Mouse (Mus musculus): ENCODE measurements around the gene Csnk1g2. TPM values are rescaled to one million over a fixed set of nuclear protein-coding genes. Genes with fewer than 3 reads are reported as not detected.

Gene Csnk1g2
- polyA plus RNA-seq, 1 experiment: 165 TPM

- TF ChIP-seq MAX (IDR thresholded peaks at IDR 0.05): no peak
- TF ChIP-seq FOSL1 (IDR thresholded peaks at IDR 0.05; ENCODE audit: insufficient read depth, low read length, poor library complexity, severe bottlenecking): no peak
- no peak for TF ChIP-seq CEBPB (IDR thresholded peaks at IDR 0.05; ENCODE audit: low read depth)
- no peak for TF ChIP-seq USF1 (IDR thresholded peaks at IDR 0.05; ENCODE audit: low read depth)
- TF ChIP-seq MYOD1 (IDR thresholded peaks at IDR 0.05; ENCODE audit: control insufficient read depth, insufficient read length, low read depth): no peak
- TF ChIP-seq CTCF (IDR thresholded peaks at IDR 0.05; ENCODE audit: control insufficient read depth, insufficient read depth, insufficient read length): no peak
- no peak for TF ChIP-seq MYOG (IDR thresholded peaks at IDR 0.05; ENCODE audit: control insufficient read depth, extremely low read depth, insufficient read length)
Observed at GRCm38 (mm10) chr10:80658841-80659202, 36.2 kb downstream of the Csnk1g2 start.

GRCm38 (mm10) chr10:80659213-80659612 is 36.6 kb downstream of the Csnk1g2 start:
- Histone ChIP-seq H3ac (ENCODE audit: control insufficient read depth, insufficient read length, low read depth) (peak overlapping the region; percentile 59), H3K79me3 (ENCODE audit: low read depth) (peaks cover 7% of the 10 kb centered on the region), H3K27me3 (ENCODE audit: control insufficient read depth, insufficient read depth, insufficient read length) (no peaks in the 10 kb centered on the region), H3K79me2 (ENCODE audit: control insufficient read depth, insufficient read depth) (peaks cover 18% of the 10 kb centered on the region), H3K36me3 (ENCODE audit: control insufficient read depth, insufficient read depth) (no peaks in the 10 kb centered on the region), H3K4me3 (ENCODE audit: insufficient read depth, poor library complexity, severe bottlenecking) (peak overlapping the region; percentile 25)
- no peak for TF ChIP-seq CEBPB (IDR thresholded peaks at IDR 0.05; ENCODE audit: low read depth)
- no peak for TF ChIP-seq FOSL1 (IDR thresholded peaks at IDR 0.05; ENCODE audit: insufficient read depth, low read length, poor library complexity, severe bottlenecking)
- TF ChIP-seq CTCF (IDR thresholded peaks at IDR 0.05; ENCODE audit: control insufficient read depth, insufficient read depth, insufficient read length): no peak
- TF ChIP-seq MAX (IDR thresholded peaks at IDR 0.05): peak; percentile 51
- no peak for TF ChIP-seq MYOG (IDR thresholded peaks at IDR 0.05; ENCODE audit: control insufficient read depth, extremely low read depth, insufficient read length)

More at GRCm38 (mm10) chr10:80658841-80659202, 36.2 kb downstream of the Csnk1g2 start:
- no peaks in the 10 kb centered on the region for H3K27me3 ChIP-seq (ENCODE audit: control insufficient read depth, insufficient read depth, insufficient read length)
- no peaks in the 10 kb centered on the region for H3K36me3 ChIP-seq (ENCODE audit: control insufficient read depth, insufficient read depth)
- no peak overlapping the region for H3ac ChIP-seq (ENCODE audit: control insufficient read depth, insufficient read length, low read depth)
- no peak overlapping the region for H3K4me3 ChIP-seq (ENCODE audit: insufficient read depth, poor library complexity, severe bottlenecking)
- H3K79me3 ChIP-seq (ENCODE audit: low read depth): peaks cover 7% of the 10 kb centered on the region
- peaks cover 21% of the 10 kb centered on the region for H3K79me2 ChIP-seq (ENCODE audit: control insufficient read depth, insufficient read depth)

- no peak overlapping the region for H3K4me3 ChIP-seq (ENCODE audit: insufficient read depth, poor library complexity, severe bottlenecking)
- H3K79me3 ChIP-seq (ENCODE audit: low read depth): no peaks in the 10 kb centered on the region
- no peaks in the 10 kb centered on the region for H3K27me3 ChIP-seq (ENCODE audit: control insufficient read depth, insufficient read depth, insufficient read length)
- H3K36me3 ChIP-seq (ENCODE audit: control insufficient read depth, insufficient read depth): peaks cover 5% of the 10 kb centered on the region
- no peak overlapping the region for H3ac ChIP-seq (ENCODE audit: control insufficient read depth, insufficient read length, low read depth)
- no peaks in the 10 kb centered on the region for H3K79me2 ChIP-seq (ENCODE audit: control insufficient read depth, insufficient read depth)
- no peak for TF ChIP-seq USF1 (IDR thresholded peaks at IDR 0.05; ENCODE audit: low read depth)
- no peak for TF ChIP-seq FOSL1 (IDR thresholded peaks at IDR 0.05; ENCODE audit: insufficient read depth, low read length, poor library complexity, severe bottlenecking)
- peak; percentile 39 for TF ChIP-seq CTCF (IDR thresholded peaks at IDR 0.05; ENCODE audit: control insufficient read depth, insufficient read depth, insufficient read length)
- TF ChIP-seq MYOD1 (IDR thresholded peaks at IDR 0.05; ENCODE audit: control insufficient read depth, insufficient read length, low read depth): no peak
- no peak for TF ChIP-seq MYOG (IDR thresholded peaks at IDR 0.05; ENCODE audit: control insufficient read depth, extremely low read depth, insufficient read length)
- no peak for TF ChIP-seq MAX (IDR thresholded peaks at IDR 0.05)
- TF ChIP-seq CEBPB (IDR thresholded peaks at IDR 0.05; ENCODE audit: low read depth): no peak
Observed at GRCm38 (mm10) chr10:80661149-80661548, 38.5 kb downstream of the Csnk1g2 start.

- no peaks in the 10 kb centered on the region for H3K27me3 ChIP-seq (ENCODE audit: control insufficient read depth, insufficient read depth, insufficient read length)
- H3K79me2 ChIP-seq (ENCODE audit: control insufficient read depth, insufficient read depth): no peaks in the 10 kb centered on the region
- peaks cover 30% of the 10 kb centered on the region for H3K36me3 ChIP-seq (ENCODE audit: control insufficient read depth, insufficient read depth)
- no peaks in the 10 kb centered on the region for H3K79me3 ChIP-seq (ENCODE audit: low read depth)
- TF ChIP-seq MAX (IDR thresholded peaks at IDR 0.05): no peak
- TF ChIP-seq CTCF (IDR thresholded peaks at IDR 0.05; ENCODE audit: control insufficient read depth, insufficient read depth, insufficient read length): no peak
- no peak for TF ChIP-seq MYOG (IDR thresholded peaks at IDR 0.05; ENCODE audit: control insufficient read depth, extremely low read depth, insufficient read length)
- TF ChIP-seq MYOD1 (IDR thresholded peaks at IDR 0.05; ENCODE audit: control insufficient read depth, insufficient read length, low read depth): no peak
- no peak for TF ChIP-seq USF1 (IDR thresholded peaks at IDR 0.05; ENCODE audit: low read depth)
- no peak overlapping the region for H3ac ChIP-seq (ENCODE audit: control insufficient read depth, insufficient read length, low read depth)
- H3K4me3 ChIP-seq (ENCODE audit: insufficient read depth, poor library complexity, severe bottlenecking): no peak overlapping the region
Observed at GRCm38 (mm10) chr10:80663485-80664196, 41.0 kb downstream of the Csnk1g2 start.

- Histone ChIP-seq H3ac (ENCODE audit: control insufficient read depth, insufficient read length, low read depth) (no peak overlapping the region), H3K79me2 (ENCODE audit: control insufficient read depth, insufficient read depth) (no peaks in the 10 kb centered on the region), H3K79me3 (ENCODE audit: low read depth) (no peaks in the 10 kb centered on the region), H3K4me3 (ENCODE audit: insufficient read depth, poor library complexity, severe bottlenecking) (no peak overlapping the region), H3K36me3 (ENCODE audit: control insufficient read depth, insufficient read depth) (peaks cover 37% of the 10 kb centered on the region), H3K27me3 (ENCODE audit: control insufficient read depth, insufficient read depth, insufficient read length) (no peaks in the 10 kb centered on the region)
- no peak for TF ChIP-seq MAX (IDR thresholded peaks at IDR 0.05)
- no peak for TF ChIP-seq CEBPB (IDR thresholded peaks at IDR 0.05; ENCODE audit: low read depth)
- no peak for TF ChIP-seq CTCF (IDR thresholded peaks at IDR 0.05; ENCODE audit: control insufficient read depth, insufficient read depth, insufficient read length)
- no peak for TF ChIP-seq FOSL1 (IDR thresholded peaks at IDR 0.05; ENCODE audit: insufficient read depth, low read length, poor library complexity, severe bottlenecking)
- TF ChIP-seq MYOG (IDR thresholded peaks at IDR 0.05; ENCODE audit: control insufficient read depth, extremely low read depth, insufficient read length): no peak
- TF ChIP-seq USF1 (IDR thresholded peaks at IDR 0.05; ENCODE audit: low read depth): no peak
- no peak for TF ChIP-seq MYOD1 (IDR thresholded peaks at IDR 0.05; ENCODE audit: control insufficient read depth, insufficient read length, low read depth)
Observed at GRCm38 (mm10) chr10:80664197-80665015, 41.8 kb downstream of the Csnk1g2 start.
